Mouse (Mus musculus): Measurements from ENCODE around the gene Slc35f1.

DNA sequence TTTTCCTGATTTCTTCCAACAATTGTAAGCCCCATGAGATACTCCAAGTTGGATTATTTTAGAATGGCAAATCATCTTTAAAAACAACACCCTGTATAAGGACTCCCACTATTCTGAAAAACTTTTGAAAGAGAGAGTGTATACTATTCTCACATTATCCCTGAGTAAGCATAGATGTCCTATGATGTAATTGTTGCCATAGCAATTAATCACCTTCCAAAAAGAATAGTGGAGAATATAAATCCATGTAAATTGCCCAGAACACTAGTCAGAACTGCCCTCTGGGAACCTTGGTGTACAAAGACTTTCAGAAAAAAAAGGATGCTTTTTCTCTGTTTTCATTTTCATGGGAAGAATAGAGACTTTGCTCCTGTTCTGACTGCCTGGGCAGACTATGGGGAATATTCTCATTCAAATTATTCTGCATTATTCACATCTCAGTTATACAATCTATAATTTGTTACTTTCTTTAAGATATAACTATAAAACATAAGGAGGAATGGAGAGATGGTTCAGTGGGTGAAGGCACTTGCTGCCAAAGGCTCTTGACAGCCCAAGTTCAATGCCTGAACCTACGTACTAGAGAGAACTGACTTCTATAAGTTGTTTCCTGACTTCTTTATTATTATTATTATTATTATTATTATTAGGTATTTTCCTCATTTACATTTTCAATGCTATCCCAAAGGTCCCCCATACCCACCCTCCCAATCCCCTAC is 28.0 kb downstream of the Slc35f1 start:
- TF ChIP-seq CTCF (IDR thresholded peaks at IDR 0.05): no peak
- no peak for TF ChIP-seq EP300 (IDR thresholded peaks at IDR 0.05)
